Comparison of ENCODE assay signal across 8 mouse cellular contexts in genomic region chr6:43665677-43666546, GRCm38 (mm10). TPM values are rescaled to one million over a fixed set of nuclear protein-coding genes. Genes with fewer than 3 reads are reported as not detected.
DNase-seq lines count a peak whose midpoint lies in the region; ATAC-seq lines count a peak whose summit lies in the region.

TSS of gene Tpk1 (minus strand) at chr6:43666278.

- ATAC-seq in inflammation-experienced regulatory T-cells, adult 6 months = peak; percentile 93
- ATAC-seq in megakaryocyte-erythroid progenitor cell, adult 5-6 weeks (replicated peaks; ENCODE audit: low FRiP score, low TSS enrichment, poor library complexity, severe bottlenecking) = peak; percentile 88

- peak; percentile 93 to 96 for DNase-seq in adrenal gland, adult (ENCODE audit: inconsistent age in 2 of 2, low spot score in 1 of 2)
- DNase-seq in embryo, embryonic 10.5 days (ENCODE audit: low spot score) = peak; percentile 96
- DNase-seq in gastrocnemius, postnatal 14 days = peak; percentile 93
- peak; percentile 89 to 97 for DNase-seq in left cerebral cortex, postnatal 10 days (ENCODE audit: extremely low spot score in 1 of 2, low spot score in 2 of 2)
- peak; percentile 95 for DNase-seq in right cerebral cortex, postnatal 25 days
- peak; percentile 88 to 90 for DNase-seq in urinary bladder, postnatal 4 days (ENCODE audit: low spot score in 2 of 2)

- intact Hi-C loops in gastrocnemius, postnatal 14 days (cut with DNase I; ENCODE audit: low total_unique reads) = no loop called here
- intact Hi-C loops in left cerebral cortex, postnatal 10 days (cut with DNase I) = loop anchor here (5.0 kb wide), 1 partner anchor 1726 kb away; no protein-coding TSS in a partner anchor

RNA-seq across cellular contexts. Expression of gene Tpk1, which starts in this region (rescaled TPM):
- total RNA-seq in gastrocnemius, postnatal 14 days (2021) = 1 to 10 TPM; 2.1 TPM
- polyA plus RNA-seq in inflammation-experienced regulatory T-cells, adult 6 months (2017; shearing (Covaris generic)) = 10 to 100 TPM; 10.4 to 19.5 (median 11.5) TPM
- 1 to 10 TPM; 3.1 to 5.5 TPM for total RNA-seq in left cerebral cortex, postnatal 10 days (2021)
- 12.0 and 14.6 TPM in 2 replicates for total RNA-seq in megakaryocyte-erythroid progenitor cell, adult 5-6 weeks (2014; fragmentation: Nextera tagmentation)
- total RNA-seq in megakaryocyte-erythroid progenitor cell, adult 5-6 weeks (2017) = 10.3 and 10.5 TPM in 2 replicates

Comparison
In these comparisons a context has a peak if more than half of its experiments do, and no peak if none do; other contexts are left out.
1. Peak in every context shown above with its lines: DNase-seq and ATAC-seq.